Mouse (Mus musculus) testis, postnatal 14 days (tissue): Measurements from ENCODE around the gene Pyroxd2.
"Not testable (repeated sequence)": the region's sequence is repeated elsewhere in the genome, so short reads cannot be mapped to it uniquely, and the experiment has no call there.

Experiments
- DNase-seq: peaks from one replicate; pipeline ENCODE4 v3.0.0; 2021; ENCODE audit warnings: low spot score

Gene Pyroxd2

GRCm38 (mm10) chr19:42752363-42752931, at the start of gene Pyroxd2:
Gene Pyroxd2 (minus strand): TSS chr19:42752775.
- DNase-seq: peak; percentile 80

GRCm38 (mm10) chr19:42797866-42798265, 45.3 kb upstream of the Pyroxd2 start:
- no peak for DNase-seq

DNA sequence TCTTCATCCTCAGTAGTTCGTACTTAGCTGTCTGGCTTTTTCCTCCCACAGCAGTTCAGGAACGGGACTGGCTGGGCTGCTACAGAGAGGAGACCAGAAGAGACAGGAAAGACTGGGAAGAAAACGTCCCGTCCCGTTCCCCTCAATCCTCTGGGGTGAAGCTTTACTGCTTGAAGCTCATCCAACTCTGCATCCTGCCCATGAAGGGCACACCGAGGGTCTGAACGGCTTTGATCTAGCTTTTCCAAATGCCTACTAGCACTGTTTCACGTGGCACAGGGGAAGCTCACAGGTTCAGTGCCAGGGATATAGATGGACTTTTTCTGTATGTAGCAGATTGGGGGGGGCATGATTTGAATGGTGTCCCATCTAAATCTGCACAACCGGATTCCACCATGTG, 43.2 kb upstream of the Pyroxd2 start:
- no peak for DNase-seq

- peak; percentile 81 for DNase-seq
These were observed 42.5 kb upstream of the Pyroxd2 start for GRCm38 (mm10) chr19:42794914-42795613.

DNA sequence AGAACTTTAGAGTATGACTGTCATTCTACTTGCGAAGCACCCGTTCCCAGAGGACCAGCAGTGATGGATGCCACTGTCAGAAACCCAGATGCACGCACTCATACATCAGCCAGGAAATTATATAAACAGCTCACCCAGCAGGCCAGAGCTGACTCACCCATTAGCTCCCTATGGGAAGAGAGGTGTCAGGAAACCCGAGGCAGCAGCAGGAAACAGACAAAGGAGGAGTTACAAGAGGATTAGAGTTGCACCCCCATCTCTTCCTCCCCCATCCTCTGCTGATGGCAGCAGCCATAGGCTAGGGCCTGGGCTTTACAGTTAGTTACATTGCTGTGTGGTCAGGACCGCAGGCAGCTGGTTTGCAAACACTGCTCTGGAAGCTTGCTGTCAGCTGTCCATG, 35.7 kb upstream of the Pyroxd2 start:
- DNase-seq: no peak

- DNase-seq: no peak
These were observed 33.1 kb upstream of the Pyroxd2 start for GRCm38 (mm10) chr19:42785562-42786220.

DNA sequence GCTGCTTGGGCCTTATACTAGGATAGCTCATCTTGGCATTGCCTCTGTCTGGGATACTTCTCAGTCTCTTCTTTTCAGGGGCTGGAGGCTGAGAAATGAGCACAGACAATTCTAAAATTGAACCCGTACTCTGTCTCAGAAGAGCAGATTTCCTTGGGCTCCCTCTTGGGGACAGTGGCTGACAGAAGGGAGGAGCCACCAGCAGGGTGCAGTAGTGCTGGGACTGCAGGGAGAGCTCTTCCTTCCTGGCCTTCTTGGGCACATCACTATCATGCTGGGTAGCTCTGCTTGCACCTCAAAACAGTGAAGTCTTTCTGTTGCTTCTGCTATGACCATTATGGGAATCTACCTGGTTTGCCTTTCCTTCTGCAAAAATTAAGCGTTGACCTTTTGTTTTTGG, 32.6 kb upstream of the Pyroxd2 start:
- no peak for DNase-seq

GRCm38 (mm10) chr19:42780156-42780538, 27.6 kb upstream of the Pyroxd2 start:
- DNase-seq: not testable (repeated sequence)

DNA sequence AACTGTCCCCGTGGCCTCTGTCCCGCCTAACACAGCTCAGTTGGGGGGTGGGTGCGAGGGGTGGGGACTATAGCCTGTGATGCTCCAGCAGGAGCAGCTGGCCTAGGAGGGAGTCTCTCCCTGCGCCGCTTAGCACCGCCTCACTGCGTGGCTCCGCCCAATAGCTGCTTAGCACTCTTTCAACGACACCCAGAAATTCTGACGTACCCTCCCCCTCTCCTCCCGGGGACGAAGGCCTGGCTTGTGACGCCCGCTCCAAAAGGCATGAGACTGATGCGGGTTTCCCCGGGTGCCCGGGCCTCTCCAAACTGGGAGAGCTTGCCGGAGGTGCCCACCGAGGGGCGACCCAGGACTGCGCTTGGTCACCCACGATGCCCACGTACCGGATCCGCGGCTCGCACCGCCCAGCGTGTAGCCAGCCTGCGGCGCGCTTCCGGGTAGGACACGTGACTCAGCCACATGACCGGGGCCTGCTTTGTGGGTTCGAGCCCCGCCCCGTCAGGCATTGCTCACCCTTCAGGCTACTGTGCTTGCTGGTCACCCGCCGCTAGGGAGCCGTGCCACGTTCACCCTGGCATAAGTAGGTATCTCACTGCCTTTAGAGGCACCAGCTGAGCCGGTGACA, 27.1 kb upstream of the Pyroxd2 start, which contains the start of gene Hps1:
Gene Hps1 (minus strand): TSS at position 448 of the 625 bp plus-strand sequence.
- DNase-seq: peak; percentile 84

DNA sequence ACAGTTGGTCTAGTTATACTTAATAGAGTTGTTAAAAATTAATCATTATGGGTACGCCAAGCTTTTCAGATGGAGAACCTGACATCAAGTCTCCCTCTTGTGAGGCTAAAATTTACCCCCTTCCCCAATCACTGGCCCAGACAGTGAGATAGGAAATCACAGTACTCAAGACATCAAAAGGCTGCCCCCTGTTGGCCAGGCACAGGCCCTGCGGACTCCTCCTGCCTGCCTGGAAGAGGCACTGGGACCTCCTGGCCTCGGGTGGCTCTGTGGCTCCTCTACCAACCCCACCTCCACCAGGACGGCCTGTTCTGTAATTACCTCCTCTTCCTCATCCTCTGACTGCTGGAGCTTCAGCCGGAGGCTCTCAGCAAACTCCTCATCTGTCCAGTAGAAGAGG, 25.2 kb upstream of the Pyroxd2 start:
- DNase-seq: no peak

DNA sequence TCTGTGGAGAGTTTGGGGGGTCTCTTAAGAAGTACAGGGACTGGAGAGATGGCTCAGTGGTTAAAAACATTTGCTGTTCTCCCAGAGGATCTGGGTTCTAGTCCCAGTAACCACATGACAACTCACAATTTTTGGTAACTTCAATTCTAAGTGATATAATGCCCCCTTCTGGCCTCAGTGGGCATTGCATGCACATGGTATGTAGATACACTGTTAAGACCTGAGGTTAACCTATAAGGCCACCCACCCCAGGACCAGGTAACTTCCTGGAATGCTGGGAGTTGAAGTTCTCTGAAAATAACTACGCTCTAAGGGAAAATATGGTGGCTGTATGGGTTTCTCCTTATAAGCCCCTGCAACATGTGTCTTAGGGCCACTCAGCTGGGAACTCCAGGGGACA, 24.2 kb upstream of the Pyroxd2 start:
- DNase-seq: no peak

GRCm38 (mm10) chr19:42770141-42770872, 17.7 kb upstream of the Pyroxd2 start:
- no peak for DNase-seq

DNA sequence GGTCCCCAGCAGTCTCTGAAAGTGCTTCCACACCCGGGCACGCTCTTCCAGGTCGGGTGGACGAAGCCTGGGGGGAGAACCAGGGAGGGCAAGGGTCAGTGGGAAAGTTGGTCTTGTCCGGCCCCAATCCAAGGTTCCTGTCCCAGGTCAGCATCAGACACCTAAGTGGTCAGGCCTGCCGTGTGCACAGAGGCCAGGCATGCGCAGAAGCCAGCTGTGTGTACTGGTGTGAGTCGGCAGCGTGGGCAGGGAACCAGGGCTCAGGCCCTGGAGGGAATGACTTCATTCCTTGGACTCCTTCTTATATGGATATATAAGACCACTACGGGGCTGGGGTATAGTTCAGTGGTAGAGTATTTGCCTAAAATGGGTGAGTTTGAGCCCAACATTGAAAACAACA, 17.1 kb upstream of the Pyroxd2 start:
- no peak for DNase-seq

- no peak for DNase-seq
These were observed 14.8 kb upstream of the Pyroxd2 start for GRCm38 (mm10) chr19:42767361-42767760.

- no peak for DNase-seq
These were observed 11.8 kb upstream of the Pyroxd2 start for GRCm38 (mm10) chr19:42764398-42764797.

DNA sequence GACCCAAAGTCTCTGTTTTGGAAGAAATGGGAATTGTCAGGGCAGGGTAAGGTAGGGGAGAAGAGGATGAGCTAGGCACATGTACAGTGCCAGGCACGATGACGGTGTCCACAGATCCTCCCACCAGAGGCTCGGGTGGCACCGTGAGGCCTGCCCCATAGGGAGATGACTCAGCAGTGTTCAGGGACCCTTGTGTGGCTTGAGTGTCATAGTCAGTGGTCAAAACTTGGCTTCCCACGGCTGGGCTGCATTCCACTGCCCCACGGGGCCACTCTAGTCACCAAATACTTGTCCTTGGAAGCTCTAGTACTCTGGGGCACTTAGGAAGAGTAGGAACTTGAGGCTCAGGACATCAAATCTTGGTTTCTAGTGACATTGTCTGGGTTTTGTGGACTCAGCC, 4.1 kb upstream of the Pyroxd2 start:
- no peak for DNase-seq

- no peak for DNase-seq
These were observed 2.7 kb upstream of the Pyroxd2 start for GRCm38 (mm10) chr19:42755148-42755870.

- peak; percentile 64 for DNase-seq
These were observed 754 bp upstream of the Pyroxd2 start for GRCm38 (mm10) chr19:42753141-42753917.

GRCm38 (mm10) chr19:42750196-42750595, 2.4 kb downstream of the Pyroxd2 start:
- DNase-seq: no peak

GRCm38 (mm10) chr19:42746702-42747101, 5.9 kb downstream of the Pyroxd2 start:
- DNase-seq: no peak

DNA sequence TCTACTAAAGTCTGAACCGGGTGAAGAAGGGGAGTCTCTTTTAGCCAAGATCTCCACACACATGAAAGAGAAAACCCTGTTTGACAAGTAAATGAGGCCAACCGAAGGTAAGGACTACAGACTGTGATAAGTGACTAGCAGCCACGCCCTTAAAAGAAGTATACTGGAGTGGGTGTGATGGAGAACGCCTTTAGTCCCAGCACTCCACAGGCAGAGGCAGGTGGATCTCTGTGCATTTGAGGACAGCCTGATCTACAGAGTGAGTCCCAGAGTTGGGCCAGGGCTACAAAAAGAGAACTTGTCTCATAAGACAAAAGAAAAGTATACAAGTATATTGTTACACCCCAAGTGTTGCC, 6.7 kb downstream of the Pyroxd2 start:
- DNase-seq: no peak
